Mouse (Mus musculus) kidney, adult 2 months (tissue): ENCODE measurements around the gene Acp5. TPM values are rescaled to one million over a fixed set of nuclear protein-coding genes. Genes with fewer than 3 reads are reported as not detected.

Source experiments
- DNase-seq: peaks from one replicate; pipeline ENCODE4 v3.0.0; 2021
- H3K27ac ChIP-seq: fragments of 200-500 bp; 2 replicates; pipeline ENCODE4 v1.5.1; 2012; ENCODE audit warnings: low read depth, low read length, control low read depth, inconsistent platforms; ENCODE audit not compliant: insufficient read depth
- H3K27me3 ChIP-seq: fragments of 200-500 bp; replicated peaks from 2 replicates; pipeline ENCODE4 v1.6.1; 2012; ENCODE audit warnings: mild to moderate bottlenecking, moderate library complexity, low read length, inconsistent platforms; ENCODE audit not compliant: control insufficient read depth, insufficient read depth
- H3K36me3 ChIP-seq: fragments of 200-500 bp; 2 replicates; pipeline ENCODE4 v1.6.1; 2012; ENCODE audit warnings: mild to moderate bottlenecking, moderate library complexity, low read length, inconsistent platforms; ENCODE audit not compliant: control insufficient read depth, insufficient read depth
- H3K4me1 ChIP-seq: fragments of 200-500 bp; 2 replicates; pipeline ENCODE4 v1.6.1; 2011; ENCODE audit warnings: low read length; ENCODE audit not compliant: control insufficient read depth, insufficient read depth
- H3K4me3 ChIP-seq: fragments of 200-500 bp; 2 replicates; pipeline ENCODE4 v1.5.1; 2011; ENCODE audit warnings: mild to moderate bottlenecking, low read depth, low read length, control low read depth; ENCODE audit not compliant: insufficient read depth
- CTCF ChIP-seq: fragments of 200-500 bp; conservative IDR thresholded peaks from 2 replicates; pipeline ENCODE4 v1.5.1; 2011; ENCODE audit warnings: low read depth, mild to moderate bottlenecking, control low read depth, low read length, moderate library complexity, mixed read lengths; ENCODE audit not compliant: insufficient read depth, insufficient read length
- POLR2A ChIP-seq: fragments of 200-500 bp; IDR thresholded peaks from one replicate; pipeline ENCODE4 v1.6.1; 2011; ENCODE audit warnings: low read depth, low read length, control low read depth
- WGBS: fragments of 180-500 bp; shearing (Covaris S2); methylation state at CpG from one replicate; pipeline ENCODE4 v1.1.7; 2018; 5-methylcytosine and 5-hydroxymethylcytosine counted together
- polyA plus RNA-seq: library from polyadenylated mRNA; depleted of rRNA; stranded (reverse); fragments of >200 nt; gene quantifications from 2 replicates; pipeline ENCODE4 v1.2.3, GENCODE M21; 2012

The Acp5 gene
- polyA plus RNA-seq, 1 experiment: 166 TPM

- no peaks in the 10 kb centered on the region for H3K27me3 ChIP-seq
- WGBS: 87% methylated on average over 3 of the region's 3 CpGs
- DNase-seq: no peak
- no peak overlapping the region for H3K27ac ChIP-seq
- TF ChIP-seq CTCF: no peak
- no peak for TF ChIP-seq POLR2A
- no peak overlapping the region for H3K4me3 ChIP-seq
- no peaks in the 10 kb centered on the region for H3K4me1 ChIP-seq
- H3K36me3 ChIP-seq: no peaks in the 10 kb centered on the region
Measured at GRCm38 (mm10) chr9:22124169-22124568, 11.3 kb downstream of the Acp5 start.

- H3K27me3 ChIP-seq: no peaks in the 10 kb centered on the region
- TF ChIP-seq CTCF (no peak), POLR2A (no peak)
- WGBS: 82% methylated on average over 7 of the region's 7 CpGs
- H3K4me1 ChIP-seq: no peaks in the 10 kb centered on the region
- no peaks in the 10 kb centered on the region for H3K36me3 ChIP-seq
- no peak for DNase-seq
- H3K27ac ChIP-seq: no peak overlapping the region
- no peak overlapping the region for H3K4me3 ChIP-seq
Measured at GRCm38 (mm10) chr9:22123069-22123609, 12.4 kb downstream of the Acp5 start.

- WGBS: 86% methylated on average over 3 of the region's 3 CpGs
- no peak overlapping the region for H3K4me3 ChIP-seq
- DNase-seq: no peak
- H3K27me3 ChIP-seq: no peaks in the 10 kb centered on the region
- TF ChIP-seq CTCF: no peak
- TF ChIP-seq POLR2A: no peak
- H3K36me3 ChIP-seq: no peaks in the 10 kb centered on the region
- H3K4me1 ChIP-seq: no peaks in the 10 kb centered on the region
- H3K27ac ChIP-seq: no peak overlapping the region
Measured at GRCm38 (mm10) chr9:22122005-22122404, 13.5 kb downstream of the Acp5 start.

GRCm38 (mm10) chr9:22121545-22121944 lies 14.0 kb downstream of the Acp5 start:
- TF ChIP-seq CTCF (no peak), POLR2A (no peak)
- Histone ChIP-seq H3K27ac (no peak overlapping the region), H3K36me3 (no peaks in the 10 kb centered on the region), H3K4me1 (no peaks in the 10 kb centered on the region), H3K4me3 (no peak overlapping the region), H3K27me3 (no peaks in the 10 kb centered on the region)
- DNase-seq: no peak

- TF ChIP-seq POLR2A (no peak), CTCF (no peak)
- 88% methylated on average over 4 of the region's 4 CpGs for WGBS
- peak; percentile 5 for DNase-seq
- Histone ChIP-seq H3K27ac (no peak overlapping the region), H3K4me3 (no peak overlapping the region), H3K4me1 (no peaks in the 10 kb centered on the region), H3K36me3 (no peaks in the 10 kb centered on the region), H3K27me3 (no peaks in the 10 kb centered on the region)
Measured at GRCm38 (mm10) chr9:22119543-22119942, 16.0 kb downstream of the Acp5 start.

- H3K27me3 ChIP-seq: no peaks in the 10 kb centered on the region
- H3K27ac ChIP-seq: no peak overlapping the region
- TF ChIP-seq CTCF (peak; percentile 73), POLR2A (no peak)
- no peaks in the 10 kb centered on the region for H3K4me1 ChIP-seq
- no peaks in the 10 kb centered on the region for H3K36me3 ChIP-seq
- 31% methylated on average over 10 of the region's 10 CpGs for WGBS
- peak; percentile 65 for DNase-seq
- no peak overlapping the region for H3K4me3 ChIP-seq
Measured at GRCm38 (mm10) chr9:22117754-22118456, 17.6 kb downstream of the Acp5 start.

- peak; percentile 98 for DNase-seq
Measured at GRCm38 (mm10) chr9:22116740-22117426, 18.6 kb downstream of the Acp5 start, which contains the start of gene Elof1. Gene Elof1, minus strand, starts transcription at chr9:22117172.

More at GRCm38 (mm10) chr9:22116740-22117426, 18.6 kb downstream of the Acp5 start, which contains the start of gene Elof1:
- TF ChIP-seq CTCF: no peak
- peak; percentile 42 for TF ChIP-seq POLR2A
- H3K27me3 ChIP-seq: no peaks in the 10 kb centered on the region
- H3K4me3 ChIP-seq: peak within 1 kb of the TSS; percentile 72
- under 1% methylated on average over 52 of the region's 52 CpGs for WGBS
- no peak within 1 kb of the TSS for H3K27ac ChIP-seq
- no peaks in the 10 kb centered on the region for H3K36me3 ChIP-seq
- H3K4me1 ChIP-seq: no peaks in the 10 kb centered on the region
